Mouse (Mus musculus): ENCODE data around the gene Inpp5k. TPM values are rescaled to one million over a fixed set of nuclear protein-coding genes. Genes with fewer than 3 reads are reported as not detected.

Inpp5k gene
- polyA plus RNA-seq, 1 experiment from 2014 or later = 40.0 TPM

GRCm38 (mm10) chr11:75654471-75655390, 23.9 kb downstream of the Inpp5k start:
- peak overlapping the region; percentile 48 for H3K4me3 ChIP-seq (ENCODE audit: low read depth, low read length)
- no peak for ATAC-seq
- no peaks in the 10 kb centered on the region for H3K36me3 ChIP-seq (ENCODE audit: control insufficient read depth, insufficient read depth, low read length)
- peaks cover 24% of the 10 kb centered on the region for H3K4me1 ChIP-seq (ENCODE audit: control insufficient read depth, insufficient read depth, low read length)
- peaks cover 20% of the 10 kb centered on the region for H3K27me3 ChIP-seq (ENCODE audit: control insufficient read depth, insufficient read depth, low read depth, low read length)
- no peak overlapping the region for H3K27ac ChIP-seq (ENCODE audit: low read length)
- no peaks in the 10 kb centered on the region for H3K9me3 ChIP-seq (replicated peaks; ENCODE audit: control insufficient read depth, low read length, poor library complexity, severe bottlenecking)
- peak overlapping the region; percentile 97 for H3K4me2 ChIP-seq (ENCODE audit: low read length)
- peak overlapping the region; percentile 55 for H3K9ac ChIP-seq (ENCODE audit: low read depth, low read length)
- 40% methylated on average over 25 of the region's 25 CpGs for WGBS

GRCm38 (mm10) chr11:75655621-75656545, 25.1 kb downstream of the Inpp5k start:
- H3K4me1 ChIP-seq (ENCODE audit: control insufficient read depth, insufficient read depth, low read length) = peaks cover 24% of the 10 kb centered on the region
- H3K9me3 ChIP-seq (replicated peaks; ENCODE audit: control insufficient read depth, low read length, poor library complexity, severe bottlenecking) = no peaks in the 10 kb centered on the region
- no peak for ATAC-seq
- peak overlapping the region; percentile 97 for H3K4me2 ChIP-seq (ENCODE audit: low read length)
- 1% methylated on average over 67 of the region's 78 CpGs for WGBS
- peaks cover 2% of the 10 kb centered on the region; the same call in 1 of the 2 replicates for H3K36me3 ChIP-seq (ENCODE audit: control insufficient read depth, insufficient read depth, low read length)
- peak overlapping the region; percentile 76 for H3K9ac ChIP-seq (ENCODE audit: low read depth, low read length)
- 0 out of 2 replicates have a peak overlapping the region, but pooled peaks have one; percentile 14 for H3K27ac ChIP-seq (ENCODE audit: low read length)
- peak overlapping the region; percentile 64 for H3K4me3 ChIP-seq (ENCODE audit: low read depth, low read length)
- peaks cover 20% of the 10 kb centered on the region for H3K27me3 ChIP-seq (ENCODE audit: control insufficient read depth, insufficient read depth, low read depth, low read length)

- no peak for ATAC-seq
- Histone ChIP-seq H3K9me3 (replicated peaks; ENCODE audit: control insufficient read depth, low read length, poor library complexity, severe bottlenecking) (no peaks in the 10 kb centered on the region), H3K4me3 (ENCODE audit: low read depth, low read length) (peak overlapping the region; percentile 64), H3K36me3 (ENCODE audit: control insufficient read depth, insufficient read depth, low read length) (peaks cover 2% of the 10 kb centered on the region; the same call in 1 of the 2 replicates), H3K27me3 (ENCODE audit: control insufficient read depth, insufficient read depth, low read depth, low read length) (peaks cover 20% of the 10 kb centered on the region), H3K4me1 (ENCODE audit: control insufficient read depth, insufficient read depth, low read length) (peaks cover 21% of the 10 kb centered on the region), H3K9ac (ENCODE audit: low read depth, low read length) (no peak overlapping the region), H3K4me2 (ENCODE audit: low read length) (peak overlapping the region; percentile 97), H3K27ac (ENCODE audit: low read length) (no peak overlapping the region)
- 68% methylated on average over 18 of the region's 20 CpGs for WGBS
These were observed 26.1 kb downstream of the Inpp5k start for GRCm38 (mm10) chr11:75656621-75657590.

GRCm38 (mm10) chr11:75657841-75658240, 27.1 kb downstream of the Inpp5k start:
- Histone ChIP-seq H3K4me2 (ENCODE audit: low read length) (no peak overlapping the region), H3K27ac (ENCODE audit: low read length) (no peak overlapping the region), H3K27me3 (ENCODE audit: control insufficient read depth, insufficient read depth, low read depth, low read length) (peaks cover 20% of the 10 kb centered on the region), H3K4me1 (ENCODE audit: control insufficient read depth, insufficient read depth, low read length) (peaks cover 15% of the 10 kb centered on the region), H3K9ac (ENCODE audit: low read depth, low read length) (no peak overlapping the region), H3K9me3 (replicated peaks; ENCODE audit: control insufficient read depth, low read length, poor library complexity, severe bottlenecking) (no peaks in the 10 kb centered on the region), H3K4me3 (ENCODE audit: low read depth, low read length) (no peak overlapping the region), H3K36me3 (ENCODE audit: control insufficient read depth, insufficient read depth, low read length) (peaks cover 2% of the 10 kb centered on the region; the same call in 1 of the 2 replicates)
- no peak for ATAC-seq

GRCm38 (mm10) chr11:75658311-75658710, 27.5 kb downstream of the Inpp5k start:
- Histone ChIP-seq H3K4me2 (ENCODE audit: low read length) (no peak overlapping the region), H3K9me3 (replicated peaks; ENCODE audit: control insufficient read depth, low read length, poor library complexity, severe bottlenecking) (no peaks in the 10 kb centered on the region), H3K27me3 (ENCODE audit: control insufficient read depth, insufficient read depth, low read depth, low read length) (peaks cover 18% of the 10 kb centered on the region), H3K4me3 (ENCODE audit: low read depth, low read length) (no peak overlapping the region), H3K27ac (ENCODE audit: low read length) (no peak overlapping the region), H3K9ac (ENCODE audit: low read depth, low read length) (no peak overlapping the region), H3K4me1 (ENCODE audit: control insufficient read depth, insufficient read depth, low read length) (peaks cover 15% of the 10 kb centered on the region), H3K36me3 (ENCODE audit: control insufficient read depth, insufficient read depth, low read length) (peaks cover 2% of the 10 kb centered on the region; the same call in 1 of the 2 replicates)
- ATAC-seq = no peak
- WGBS = 95% methylated on average over 13 of the region's 13 CpGs

- H3K27ac ChIP-seq (ENCODE audit: low read length) = no peak overlapping the region
- H3K4me3 ChIP-seq (ENCODE audit: low read depth, low read length) = no peak overlapping the region
- no peak for ATAC-seq
- H3K9ac ChIP-seq (ENCODE audit: low read depth, low read length) = no peak overlapping the region
- H3K36me3 ChIP-seq (ENCODE audit: control insufficient read depth, insufficient read depth, low read length) = peaks cover 2% of the 10 kb centered on the region; the same call in 1 of the 2 replicates
- peaks cover 8% of the 10 kb centered on the region for H3K4me1 ChIP-seq (ENCODE audit: control insufficient read depth, insufficient read depth, low read length)
- no peak overlapping the region for H3K4me2 ChIP-seq (ENCODE audit: low read length)
- 91% methylated on average over 14 of the region's 14 CpGs for WGBS
- H3K27me3 ChIP-seq (ENCODE audit: control insufficient read depth, insufficient read depth, low read depth, low read length) = peaks cover 14% of the 10 kb centered on the region
- no peaks in the 10 kb centered on the region for H3K9me3 ChIP-seq (replicated peaks; ENCODE audit: control insufficient read depth, low read length, poor library complexity, severe bottlenecking)
These were observed 28.4 kb downstream of the Inpp5k start for GRCm38 (mm10) chr11:75658996-75659750.

- H3K36me3 ChIP-seq (ENCODE audit: control insufficient read depth, insufficient read depth, low read length) = peaks cover 2% of the 10 kb centered on the region; the same call in 1 of the 2 replicates
- H3K4me2 ChIP-seq (ENCODE audit: low read length) = no peak overlapping the region
- no peak for ATAC-seq
These were observed 29.3 kb downstream of the Inpp5k start for GRCm38 (mm10) chr11:75660081-75660590.

More at GRCm38 (mm10) chr11:75660081-75660590, 29.3 kb downstream of the Inpp5k start:
- no peaks in the 10 kb centered on the region for H3K9me3 ChIP-seq (replicated peaks; ENCODE audit: control insufficient read depth, low read length, poor library complexity, severe bottlenecking)
- peaks cover 4% of the 10 kb centered on the region for H3K27me3 ChIP-seq (ENCODE audit: control insufficient read depth, insufficient read depth, low read depth, low read length)
- H3K9ac ChIP-seq (ENCODE audit: low read depth, low read length) = no peak overlapping the region
- WGBS = 94% methylated on average over 12 of the region's 12 CpGs
- H3K4me3 ChIP-seq (ENCODE audit: low read depth, low read length) = no peak overlapping the region
- 0 out of 2 replicates have a peak, but pooled peaks cover 2% of the 10 kb centered on the region for H3K4me1 ChIP-seq (ENCODE audit: control insufficient read depth, insufficient read depth, low read length)
- no peak overlapping the region for H3K27ac ChIP-seq (ENCODE audit: low read length)
